Mouse (Mus musculus): ENCODE results near the gene Hexim1. TPM values are rescaled to one million over a fixed set of nuclear protein-coding genes. Genes with fewer than 3 reads are reported as not detected.

The Hexim1 gene
- polyA plus RNA-seq, 1 experiment, result 24.3 TPM

- H3K36me3 ChIP-seq (ENCODE audit: control insufficient read depth, insufficient read depth), result peaks cover 9% of the 10 kb centered on the region
- H3K4me3 ChIP-seq (ENCODE audit: insufficient read depth, poor library complexity, severe bottlenecking), result no peak overlapping the region
- H3K79me3 ChIP-seq (ENCODE audit: low read depth), result peaks cover 25% of the 10 kb centered on the region
- peaks cover 52% of the 10 kb centered on the region for H3K79me2 ChIP-seq (ENCODE audit: control insufficient read depth, insufficient read depth)
- no peak for TF ChIP-seq MYOD1 (IDR thresholded peaks at IDR 0.05; ENCODE audit: control insufficient read depth, insufficient read length, low read depth)
- peak; percentile 40 for TF ChIP-seq MAX (IDR thresholded peaks at IDR 0.05)
- TF ChIP-seq CEBPB (IDR thresholded peaks at IDR 0.05; ENCODE audit: low read depth), result no peak
- TF ChIP-seq CTCF (IDR thresholded peaks at IDR 0.05; ENCODE audit: control insufficient read depth, insufficient read depth, insufficient read length), result no peak
- TF ChIP-seq FOSL1 (IDR thresholded peaks at IDR 0.05; ENCODE audit: insufficient read depth, low read length, poor library complexity, severe bottlenecking), result peak; percentile 40
- TF ChIP-seq MYOG (IDR thresholded peaks at IDR 0.05; ENCODE audit: control insufficient read depth, extremely low read depth, insufficient read length), result no peak
- TF ChIP-seq USF1 (IDR thresholded peaks at IDR 0.05; ENCODE audit: low read depth), result no peak
- no peaks in the 10 kb centered on the region for H3K27me3 ChIP-seq (ENCODE audit: control insufficient read depth, insufficient read depth, insufficient read length)
- H3ac ChIP-seq (ENCODE audit: control insufficient read depth, insufficient read length, low read depth), result peak overlapping the region; percentile 18
These were observed 21.9 kb upstream of the Hexim1 start for GRCm38 (mm10) chr11:103093862-103094833.

GRCm38 (mm10) chr11:103095107-103095670 is 20.8 kb upstream of the Hexim1 start:
- Histone ChIP-seq H3K36me3 (ENCODE audit: control insufficient read depth, insufficient read depth) (peaks cover 17% of the 10 kb centered on the region), H3K79me2 (ENCODE audit: control insufficient read depth, insufficient read depth) (peaks cover 62% of the 10 kb centered on the region), H3K27me3 (ENCODE audit: control insufficient read depth, insufficient read depth, insufficient read length) (no peaks in the 10 kb centered on the region), H3ac (ENCODE audit: control insufficient read depth, insufficient read length, low read depth) (no peak overlapping the region), H3K4me3 (ENCODE audit: insufficient read depth, poor library complexity, severe bottlenecking) (no peak overlapping the region), H3K79me3 (ENCODE audit: low read depth) (peaks cover 30% of the 10 kb centered on the region)
- TF ChIP-seq MAX (IDR thresholded peaks at IDR 0.05) (no peak), CTCF (IDR thresholded peaks at IDR 0.05; ENCODE audit: control insufficient read depth, insufficient read depth, insufficient read length) (no peak), MYOG (IDR thresholded peaks at IDR 0.05; ENCODE audit: control insufficient read depth, extremely low read depth, insufficient read length) (no peak), CEBPB (IDR thresholded peaks at IDR 0.05; ENCODE audit: low read depth) (no peak)

GRCm38 (mm10) chr11:103095801-103096200 is 20.2 kb upstream of the Hexim1 start:
- Histone ChIP-seq H3K27me3 (ENCODE audit: control insufficient read depth, insufficient read depth, insufficient read length) (no peaks in the 10 kb centered on the region), H3K79me3 (ENCODE audit: low read depth) (peaks cover 36% of the 10 kb centered on the region), H3K79me2 (ENCODE audit: control insufficient read depth, insufficient read depth) (peaks cover 68% of the 10 kb centered on the region), H3K4me3 (ENCODE audit: insufficient read depth, poor library complexity, severe bottlenecking) (no peak overlapping the region), H3ac (ENCODE audit: control insufficient read depth, insufficient read length, low read depth) (no peak overlapping the region), H3K36me3 (ENCODE audit: control insufficient read depth, insufficient read depth) (peaks cover 19% of the 10 kb centered on the region)
- TF ChIP-seq MYOD1 (IDR thresholded peaks at IDR 0.05; ENCODE audit: control insufficient read depth, insufficient read length, low read depth) (no peak), CEBPB (IDR thresholded peaks at IDR 0.05; ENCODE audit: low read depth) (no peak), CTCF (IDR thresholded peaks at IDR 0.05; ENCODE audit: control insufficient read depth, insufficient read depth, insufficient read length) (no peak), MYOG (IDR thresholded peaks at IDR 0.05; ENCODE audit: control insufficient read depth, extremely low read depth, insufficient read length) (no peak), MAX (IDR thresholded peaks at IDR 0.05) (no peak), FOSL1 (IDR thresholded peaks at IDR 0.05; ENCODE audit: insufficient read depth, low read length, poor library complexity, severe bottlenecking) (no peak), USF1 (IDR thresholded peaks at IDR 0.05; ENCODE audit: low read depth) (no peak)

GRCm38 (mm10) chr11:103096979-103097894 is 18.8 kb upstream of the Hexim1 start:
- peak overlapping the region; percentile 5 for H3ac ChIP-seq (ENCODE audit: control insufficient read depth, insufficient read length, low read depth)
- H3K27me3 ChIP-seq (ENCODE audit: control insufficient read depth, insufficient read depth, insufficient read length), result no peaks in the 10 kb centered on the region
- TF ChIP-seq MYOG (IDR thresholded peaks at IDR 0.05; ENCODE audit: control insufficient read depth, extremely low read depth, insufficient read length), result no peak
- no peak for TF ChIP-seq MYOD1 (IDR thresholded peaks at IDR 0.05; ENCODE audit: control insufficient read depth, insufficient read length, low read depth)
- TF ChIP-seq FOSL1 (IDR thresholded peaks at IDR 0.05; ENCODE audit: insufficient read depth, low read length, poor library complexity, severe bottlenecking), result no peak
- no peak for TF ChIP-seq CTCF (IDR thresholded peaks at IDR 0.05; ENCODE audit: control insufficient read depth, insufficient read depth, insufficient read length)
- no peak for TF ChIP-seq MAX (IDR thresholded peaks at IDR 0.05)
- TF ChIP-seq CEBPB (IDR thresholded peaks at IDR 0.05; ENCODE audit: low read depth), result no peak
- TF ChIP-seq USF1 (IDR thresholded peaks at IDR 0.05; ENCODE audit: low read depth), result no peak
- no peak overlapping the region for H3K4me3 ChIP-seq (ENCODE audit: insufficient read depth, poor library complexity, severe bottlenecking)
- peaks cover 75% of the 10 kb centered on the region for H3K79me2 ChIP-seq (ENCODE audit: control insufficient read depth, insufficient read depth)
- peaks cover 42% of the 10 kb centered on the region for H3K79me3 ChIP-seq (ENCODE audit: low read depth)
- H3K36me3 ChIP-seq (ENCODE audit: control insufficient read depth, insufficient read depth), result peaks cover 19% of the 10 kb centered on the region

GRCm38 (mm10) chr11:103098531-103099190 is 17.4 kb upstream of the Hexim1 start:
- Histone ChIP-seq H3K79me2 (ENCODE audit: control insufficient read depth, insufficient read depth) (peaks cover 73% of the 10 kb centered on the region), H3ac (ENCODE audit: control insufficient read depth, insufficient read length, low read depth) (peak overlapping the region; percentile 19), H3K27me3 (ENCODE audit: control insufficient read depth, insufficient read depth, insufficient read length) (no peaks in the 10 kb centered on the region), H3K4me3 (ENCODE audit: insufficient read depth, poor library complexity, severe bottlenecking) (no peak overlapping the region), H3K36me3 (ENCODE audit: control insufficient read depth, insufficient read depth) (peaks cover 19% of the 10 kb centered on the region), H3K79me3 (ENCODE audit: low read depth) (peaks cover 40% of the 10 kb centered on the region)
- no peak for TF ChIP-seq MYOG (IDR thresholded peaks at IDR 0.05; ENCODE audit: control insufficient read depth, extremely low read depth, insufficient read length)
- no peak for TF ChIP-seq CEBPB (IDR thresholded peaks at IDR 0.05; ENCODE audit: low read depth)
- no peak for TF ChIP-seq MYOD1 (IDR thresholded peaks at IDR 0.05; ENCODE audit: control insufficient read depth, insufficient read length, low read depth)
- no peak for TF ChIP-seq USF1 (IDR thresholded peaks at IDR 0.05; ENCODE audit: low read depth)
- no peak for TF ChIP-seq FOSL1 (IDR thresholded peaks at IDR 0.05; ENCODE audit: insufficient read depth, low read length, poor library complexity, severe bottlenecking)
- no peak for TF ChIP-seq CTCF (IDR thresholded peaks at IDR 0.05; ENCODE audit: control insufficient read depth, insufficient read depth, insufficient read length)
- no peak for TF ChIP-seq MAX (IDR thresholded peaks at IDR 0.05)

Measured in C2C12 (cell line).